Mouse (Mus musculus): ENCODE measurements around the gene Pex6. TPM values are rescaled to one million over a fixed set of nuclear protein-coding genes. Genes with fewer than 3 reads are reported as not detected.

Gene Pex6
- 37.0 to 38.0 TPM (median 37.3 TPM) in 4 replicates for total RNA-seq (2023)

DNA sequence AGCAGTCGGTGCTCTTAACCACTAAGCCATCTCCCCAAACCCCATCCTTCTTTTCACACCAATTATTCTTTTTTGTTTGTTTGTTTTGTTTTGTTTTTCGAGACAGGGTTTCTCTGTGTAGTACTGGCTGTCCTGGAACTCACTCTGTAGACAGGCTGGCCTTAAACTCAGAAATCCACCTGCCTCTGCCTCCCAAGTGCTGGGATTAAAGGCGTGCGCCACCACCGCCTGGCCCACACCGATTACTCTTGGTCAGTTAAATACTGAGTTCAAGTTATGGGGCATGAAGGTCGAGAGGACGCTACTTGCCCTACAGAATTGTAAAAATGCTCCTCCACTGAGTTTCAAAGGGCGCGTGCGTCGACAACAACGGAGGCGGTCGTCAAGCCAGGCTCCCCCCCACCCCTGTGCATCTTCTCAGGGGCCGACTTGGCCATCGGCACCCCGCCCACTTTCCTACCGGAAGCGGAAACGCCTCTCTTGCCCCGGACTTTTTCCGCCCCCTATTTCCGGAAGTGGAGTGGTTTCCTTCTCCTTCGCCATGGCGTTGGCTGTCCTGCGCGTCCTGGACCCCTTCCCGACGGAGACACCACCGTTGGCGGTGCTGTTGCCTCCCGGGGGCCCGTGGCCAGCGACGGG lies at the start of gene Pex6:
Pex6 (plus strand) TSS at position 505 of the 639 bp plus-strand sequence.

DNA sequence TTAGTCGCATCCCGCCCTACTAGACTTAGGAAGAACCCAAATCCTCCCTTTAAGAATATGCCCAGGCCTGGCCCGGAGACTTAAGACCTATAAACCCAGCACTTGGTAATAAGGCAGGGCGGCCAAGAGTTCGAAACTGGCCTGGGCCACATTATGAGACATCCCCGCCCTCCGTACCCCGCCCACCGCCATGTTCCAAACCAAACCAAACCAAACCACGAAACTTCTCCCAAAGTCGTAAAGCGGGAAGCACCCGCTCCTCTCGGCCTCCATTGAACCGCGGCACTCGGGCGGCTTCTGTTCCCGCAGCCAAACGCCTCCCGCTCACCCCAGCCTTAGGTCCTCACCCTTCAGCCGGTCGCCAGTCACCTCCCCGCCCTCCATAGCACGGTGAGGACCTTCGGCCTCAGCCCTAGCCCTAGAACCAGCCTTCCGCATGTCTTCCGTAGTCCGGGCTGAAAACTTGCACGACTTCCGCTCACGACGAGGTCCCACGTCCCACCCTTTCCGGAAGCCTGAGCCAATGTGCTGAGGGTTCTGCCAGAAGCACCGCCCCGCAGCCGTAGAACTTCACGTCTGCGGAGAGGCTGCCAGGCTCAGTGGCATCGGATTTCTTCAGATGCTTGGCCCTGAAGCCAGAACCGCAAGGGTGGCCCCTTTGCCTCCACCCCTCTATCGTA lies 37.3 kb upstream of the Pex6 start, which contains the start of gene Rrp36:
Rrp36 (minus strand) TSS at position 503 of the 680 bp plus-strand sequence.

DNA sequence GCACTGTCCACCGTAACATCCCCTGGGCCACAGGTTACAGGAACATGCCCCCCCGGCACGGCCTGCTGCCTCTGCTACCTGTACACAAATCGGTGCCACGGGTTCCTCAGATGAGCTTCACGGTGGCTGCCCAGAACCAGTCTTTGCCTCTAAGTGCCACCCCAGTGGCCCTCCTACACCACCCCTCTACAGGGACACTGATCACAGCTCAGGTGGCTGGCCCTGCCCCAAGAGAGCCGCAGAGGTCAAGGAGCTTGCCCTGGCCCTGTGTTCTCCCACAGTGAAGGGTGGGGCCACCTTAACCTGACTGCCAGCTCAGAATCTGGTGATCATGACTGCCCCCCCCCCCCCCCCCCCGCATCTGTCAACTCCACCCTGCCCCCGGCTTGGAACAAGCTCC lies 32.8 kb upstream of the Pex6 start, which contains the start of gene Mea1:
Mea1 (plus strand) TSS at position 378 of the 400 bp plus-strand sequence.

DNA sequence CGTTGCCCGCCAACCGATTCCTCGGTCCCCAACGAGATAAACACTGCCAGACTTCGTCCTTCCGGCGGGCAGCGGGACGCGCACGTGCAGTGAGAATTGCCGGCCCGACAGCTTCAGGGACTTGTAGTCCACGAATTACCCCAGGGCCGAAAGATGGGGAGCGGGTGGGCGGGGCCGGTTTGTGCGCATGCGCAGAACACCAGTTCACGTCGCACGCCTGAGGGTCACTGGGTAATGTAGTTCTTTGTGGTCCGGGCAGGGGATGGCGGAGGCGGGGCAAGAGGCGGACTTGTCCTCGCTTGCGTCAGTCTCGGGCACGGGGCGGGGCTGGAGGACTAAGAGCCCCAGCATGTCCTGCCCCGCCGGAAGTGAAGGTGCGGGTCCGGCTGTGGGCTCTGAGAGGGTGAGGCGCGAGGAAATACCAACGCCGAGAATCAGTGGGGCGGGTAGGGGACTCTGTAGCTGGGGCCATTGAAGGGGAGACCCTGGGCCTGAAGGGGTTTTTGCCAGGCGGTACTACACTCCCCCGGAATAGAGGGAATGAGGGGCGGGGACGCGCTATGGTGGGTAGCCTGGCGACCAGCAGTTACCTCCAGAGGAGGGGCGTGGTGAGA lies 30.4 kb upstream of the Pex6 start, which contains the start of gene Klhdc3:
Klhdc3 (minus strand) TSS at position 155 of the 614 bp plus-strand sequence.

DNA sequence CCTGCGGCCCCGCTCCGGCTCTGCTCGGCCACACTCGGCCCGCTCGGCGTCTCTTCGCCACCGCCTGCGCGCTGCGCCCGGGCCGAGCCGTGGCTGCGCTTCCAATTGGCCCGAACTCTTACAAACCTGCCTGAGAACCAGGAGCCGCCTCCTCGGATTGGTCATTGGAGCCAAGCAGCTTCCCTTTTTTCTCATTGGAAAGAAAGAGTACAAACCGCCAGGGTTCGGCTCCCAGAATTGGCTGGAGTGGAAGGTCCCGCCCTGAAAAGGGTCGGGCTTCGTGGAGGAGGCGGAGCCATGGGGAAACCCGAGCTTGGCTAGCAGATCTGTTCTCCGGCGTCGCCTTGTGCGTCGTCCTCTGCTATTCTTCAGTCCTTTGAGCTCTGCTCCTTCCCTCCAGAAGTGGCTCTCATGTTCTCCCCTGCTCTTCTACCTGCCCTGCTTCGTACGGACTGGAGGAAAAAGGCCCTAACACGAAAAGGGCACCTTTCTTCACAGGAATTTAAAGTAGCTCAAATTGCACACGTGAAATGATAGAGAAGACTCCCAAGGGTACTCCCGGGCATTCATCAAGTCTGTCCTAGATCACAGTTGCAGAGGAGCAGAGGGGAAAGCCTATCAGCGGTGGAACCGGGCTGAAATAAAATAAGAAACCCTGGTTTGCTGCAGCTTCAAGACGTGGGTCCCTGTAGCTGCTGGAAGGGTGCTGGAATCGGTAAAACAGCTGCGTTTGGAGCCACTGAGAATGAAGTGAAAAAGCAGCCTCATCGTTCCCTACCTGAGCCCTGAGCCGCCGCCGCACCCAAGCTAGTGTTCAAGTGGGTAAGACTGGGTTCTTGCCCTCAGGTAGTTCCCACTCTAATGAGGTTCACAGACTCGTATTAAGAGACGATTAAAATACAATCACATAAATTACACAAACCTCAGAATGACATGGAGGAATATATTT lies 6.1 kb upstream of the Pex6 start, which contains the start of gene Ppp2r5d:
Ppp2r5d (minus strand) TSS at position 225 of the 949 bp plus-strand sequence.

DNA sequence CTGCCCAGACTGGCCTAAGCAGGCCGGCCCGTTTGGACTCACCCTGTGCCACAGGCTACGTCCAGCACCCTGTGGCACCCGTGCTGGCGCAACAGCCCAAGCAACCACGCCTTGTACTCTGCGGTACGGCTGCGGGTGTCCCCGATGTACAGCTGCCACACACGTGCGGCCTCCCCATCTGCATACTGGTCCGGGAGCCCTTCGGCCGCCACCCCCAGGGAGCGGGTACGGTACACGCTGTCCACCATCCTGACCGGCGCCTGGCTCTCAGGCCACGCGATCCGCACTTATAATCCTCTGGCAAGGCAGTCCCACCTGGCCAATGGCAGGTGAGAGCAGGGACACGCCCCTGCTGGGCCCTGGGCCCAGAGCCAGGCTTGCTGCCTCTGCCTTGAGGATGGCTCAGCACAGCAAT lies 17.6 kb downstream of the Pex6 start, which contains the start of gene Gnmt:
Gnmt (minus strand) TSS at position 265 of the 415 bp plus-strand sequence.

DNA sequence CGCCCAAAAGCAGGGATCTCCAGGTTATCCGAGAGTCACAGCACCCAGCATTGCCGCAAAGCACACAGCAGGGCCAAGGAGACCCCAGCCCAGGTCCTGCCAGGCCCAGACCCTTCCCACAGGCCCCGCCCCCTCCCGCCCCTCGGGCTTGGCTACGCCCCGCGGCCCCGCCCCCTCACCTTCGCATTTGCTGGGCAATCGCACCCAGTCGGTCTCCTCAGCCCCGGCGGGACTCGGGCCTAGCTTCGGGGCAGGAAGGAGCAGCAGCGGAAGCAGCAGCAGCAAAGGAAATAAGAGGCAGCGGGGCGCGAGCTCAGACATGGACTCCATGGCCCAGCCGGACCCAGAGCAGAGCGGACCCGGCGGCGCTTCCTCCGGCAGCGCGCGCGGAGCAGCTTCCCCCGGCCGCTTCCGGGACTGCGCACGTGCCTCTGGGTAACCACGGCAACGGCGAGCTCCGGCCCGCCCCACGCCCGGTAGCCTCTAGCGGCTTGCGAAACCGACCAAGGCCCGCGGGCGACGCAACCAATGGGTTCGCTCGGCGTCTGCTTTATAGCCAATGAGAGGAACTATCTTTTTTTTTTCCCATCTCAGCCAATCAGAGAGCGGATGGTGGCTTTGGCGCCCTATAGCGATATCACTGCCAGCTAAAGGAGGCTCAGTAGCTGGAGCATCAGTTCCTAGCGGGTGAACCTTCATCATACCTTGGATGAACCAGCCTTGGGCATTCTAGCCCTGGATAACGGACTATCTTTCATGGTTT lies 40.7 kb downstream of the Pex6 start, which contains the start of gene Cnpy3:
Cnpy3 (minus strand) TSS at position 421 of the 763 bp plus-strand sequence.

DNA sequence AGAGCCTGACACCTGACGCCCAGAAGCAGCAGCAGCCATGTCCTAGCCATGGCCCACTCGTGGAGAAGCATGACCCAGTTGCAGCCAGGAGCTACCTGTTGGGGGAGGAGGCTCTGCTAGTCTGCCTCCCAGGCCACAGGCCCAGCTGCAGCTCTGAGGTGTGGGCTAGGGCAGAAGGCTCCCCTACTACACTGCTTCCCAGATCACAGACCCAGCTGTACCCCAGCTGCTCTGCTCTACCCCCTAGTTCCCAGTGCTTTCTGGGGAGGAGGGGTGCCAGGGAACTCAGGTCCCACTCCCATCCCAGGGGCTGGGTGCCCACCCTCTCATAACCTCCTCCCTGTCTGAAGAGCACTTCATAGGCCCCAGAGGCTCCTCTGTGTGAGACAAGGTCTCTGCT lies 52.3 kb downstream of the Pex6 start, which contains the start of gene Ptcra:
Ptcra (minus strand) TSS at position 169 of the 400 bp plus-strand sequence.

DNA sequence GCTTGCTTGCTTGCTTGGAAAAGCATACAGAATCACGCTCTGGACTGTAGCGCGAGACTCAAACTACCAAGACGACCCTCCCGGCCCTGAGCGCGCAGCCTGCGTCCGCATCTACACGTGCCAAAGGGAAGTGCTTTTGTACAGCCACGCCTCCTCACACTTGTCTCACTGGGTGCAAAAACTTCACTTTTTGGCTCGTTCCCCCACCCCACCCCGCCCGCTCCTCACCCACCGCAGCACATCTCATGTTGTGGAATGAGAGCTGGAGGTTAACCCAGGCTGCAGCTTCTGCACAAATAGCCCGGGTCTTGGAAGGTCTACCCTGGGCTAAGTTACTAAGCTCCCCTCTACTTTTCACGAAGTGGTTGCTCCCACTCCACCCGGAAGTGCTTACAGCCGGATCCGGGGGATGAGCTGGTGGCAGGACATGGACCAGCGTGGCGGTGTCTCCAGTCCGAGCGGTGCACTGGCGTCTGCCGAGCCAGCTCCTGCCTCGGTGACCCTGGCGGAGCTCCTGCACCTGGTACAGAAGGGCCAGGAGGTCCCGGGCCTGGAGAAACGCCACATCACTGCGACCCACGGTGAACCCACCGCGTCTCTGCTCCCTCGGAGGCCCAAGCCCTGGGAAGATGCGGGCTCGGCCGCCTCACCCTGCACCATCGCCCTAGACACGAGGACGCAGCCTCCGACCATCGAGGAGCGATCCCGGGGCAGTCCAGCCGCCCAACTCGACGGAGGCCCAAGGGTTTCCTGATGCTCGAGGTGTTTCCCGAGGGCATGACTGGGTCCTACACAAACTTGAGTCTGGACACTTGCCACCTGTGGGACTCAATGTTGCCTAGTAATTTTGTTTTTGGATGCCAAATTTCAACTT lies 61.4 kb downstream of the Pex6 start, which contains the start of gene 2310039H08Rik:
2310039H08Rik (plus strand) TSS at position 232 of the 874 bp plus-strand sequence.

Other genes with a start within 250 kb of the Pex6 start
- 3.0 to 4.2 TPM (median 3.5 TPM) in 4 replicates for gene Ttbk1, start 223.8 kb upstream of the Pex6 start, total RNA-seq (2023)
- gene Dnph1, start 214.8 kb upstream of the Pex6 start, total RNA-seq (2023) = 0.83 TPM in 1 of 4 replicates, not detected in the others
- 16.7 to 18.7 TPM (median 17.0 TPM) in 4 replicates for gene Cul9, start 165.1 kb upstream of the Pex6 start, total RNA-seq (2023)
- gene Srf, start 155.3 kb upstream of the Pex6 start, total RNA-seq (2023) = 85.8 to 123 TPM (median 90.9 TPM) in 4 replicates
- not detected in 4 replicates for gene Ptk7, start 82.0 kb upstream of the Pex6 start, total RNA-seq (2023)
- gene Klc4, start 65.4 kb upstream of the Pex6 start, total RNA-seq (2023) = 20.6 to 24.1 TPM (median 21.7 TPM) in 4 replicates
- 31.0 to 37.9 TPM (median 35.5 TPM) in 4 replicates for gene Mrpl2, start 65.2 kb upstream of the Pex6 start, total RNA-seq (2023)
- 7.4 to 9.2 TPM (median 8.5 TPM) in 4 replicates for gene Cul7, start 61.1 kb upstream of the Pex6 start, total RNA-seq (2023)
- gene Rrp36, start 37.1 kb upstream of the Pex6 start, total RNA-seq (2023) = 22.4 to 31.7 TPM (median 25.4 TPM) in 4 replicates
- gene Mea1, start 32.7 kb upstream of the Pex6 start, total RNA-seq (2023) = 47.4 to 58.8 TPM (median 54.1 TPM) in 4 replicates
- gene Klhdc3, start 30.5 kb upstream of the Pex6 start, total RNA-seq (2023) = 39.9 to 46.1 TPM (median 42.2 TPM) in 4 replicates
- gene Ppp2r5d, start 6.4 kb upstream of the Pex6 start, total RNA-seq (2023) = 28.4 to 37.9 TPM (median 33.3 TPM) in 4 replicates
- gene Gnmt, start 17.7 kb downstream of the Pex6 start, total RNA-seq (2023) = 4.0 to 4.6 TPM (median 4.5 TPM) in 4 replicates
- 138 to 149 TPM (median 142 TPM) in 4 replicates for gene Cnpy3, start 40.8 kb downstream of the Pex6 start, total RNA-seq (2023)
- gene Ptcra, start 52.2 kb downstream of the Pex6 start, total RNA-seq (2023) = not detected in 4 replicates
- 17.4 to 20.4 TPM (median 18.6 TPM) in 4 replicates for gene 2310039H08Rik, start 61.2 kb downstream of the Pex6 start, total RNA-seq (2023)
- 61.7 to 77.6 TPM (median 66.7 TPM) in 4 replicates for gene Rpl7l1, start 71.2 kb downstream of the Pex6 start, total RNA-seq (2023)
- 94.1 to 106 TPM (median 101 TPM) in 4 replicates for gene Bicral, start 147.0 kb downstream of the Pex6 start, total RNA-seq (2023)
- gene Tbcc, start 179.2 kb downstream of the Pex6 start, total RNA-seq (2023) = 9.9 to 16.4 TPM (median 14.4 TPM) in 4 replicates
- gene Prph2, start 199.0 kb downstream of the Pex6 start, total RNA-seq (2023) = not detected in 4 replicates